Mouse (Mus musculus): Measurements from ENCODE around the gene Gm20388.
"Not testable (repeated sequence)": the region's sequence is repeated elsewhere in the genome, so short reads cannot be mapped to it uniquely, and the experiment has no call there.

Gene Gm20388

DNA sequence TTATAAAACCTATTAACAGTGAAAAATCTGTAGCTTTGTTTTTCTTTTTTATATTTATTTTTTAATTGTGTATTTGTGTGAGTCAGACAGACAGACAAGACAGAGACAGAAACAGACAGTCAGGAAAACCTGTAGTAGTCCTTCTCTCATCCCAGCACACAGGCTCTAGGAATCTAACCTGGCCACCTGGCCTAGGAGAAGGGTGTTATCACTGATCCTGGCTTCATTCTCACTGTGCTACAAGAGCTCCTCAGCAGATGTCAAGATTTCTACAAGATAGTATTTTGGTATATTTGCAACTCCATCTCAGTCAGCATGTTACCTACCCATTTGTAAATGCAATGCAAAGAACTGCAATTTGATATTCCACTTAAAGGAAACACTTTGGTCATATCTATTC is 3100.7 kb downstream of the Gm20388 start:
- no peak for DNase-seq (ENCODE audit: low spot score)

DNA sequence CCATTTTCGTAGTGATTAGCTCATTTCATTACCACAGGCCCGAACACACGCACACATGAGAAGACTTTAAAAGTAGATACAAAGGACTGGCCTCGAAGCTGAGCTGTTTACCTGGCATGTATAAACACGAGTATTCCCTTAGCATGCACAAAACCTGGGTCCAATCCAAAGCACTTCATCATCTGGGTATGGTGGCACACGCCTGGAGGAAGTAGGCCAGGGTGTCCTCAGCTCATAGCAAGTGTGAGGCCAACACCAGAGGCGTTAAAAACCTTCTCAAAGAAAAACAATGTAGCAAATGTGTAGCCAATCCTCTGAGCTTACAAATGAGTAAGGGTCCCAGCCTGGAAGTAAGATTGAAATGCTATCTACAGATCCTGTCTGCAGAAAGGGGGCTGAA is 3103.8 kb downstream of the Gm20388 start:
- no peak for DNase-seq (ENCODE audit: low spot score)

DNA sequence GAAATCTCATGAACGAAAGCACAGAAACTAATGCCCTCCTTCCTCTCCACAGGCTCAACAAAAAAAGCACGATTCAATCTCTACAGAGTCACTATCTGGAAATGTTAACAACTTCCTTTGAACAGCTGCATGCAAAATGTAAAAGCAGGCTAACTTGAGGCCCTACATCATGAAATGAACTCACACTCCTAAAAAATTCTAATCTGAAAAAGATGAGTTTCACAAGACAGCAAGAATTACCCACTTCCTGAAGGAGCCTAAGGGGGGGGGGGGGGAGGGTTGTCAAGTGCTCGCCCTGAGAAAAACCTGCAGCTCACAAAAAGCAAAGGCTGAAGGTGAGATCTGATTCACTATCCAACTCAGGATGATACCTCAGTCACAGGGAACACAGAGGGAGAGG is 3104.4 kb downstream of the Gm20388 start:
- no peak for DNase-seq (ENCODE audit: low spot score)

DNA sequence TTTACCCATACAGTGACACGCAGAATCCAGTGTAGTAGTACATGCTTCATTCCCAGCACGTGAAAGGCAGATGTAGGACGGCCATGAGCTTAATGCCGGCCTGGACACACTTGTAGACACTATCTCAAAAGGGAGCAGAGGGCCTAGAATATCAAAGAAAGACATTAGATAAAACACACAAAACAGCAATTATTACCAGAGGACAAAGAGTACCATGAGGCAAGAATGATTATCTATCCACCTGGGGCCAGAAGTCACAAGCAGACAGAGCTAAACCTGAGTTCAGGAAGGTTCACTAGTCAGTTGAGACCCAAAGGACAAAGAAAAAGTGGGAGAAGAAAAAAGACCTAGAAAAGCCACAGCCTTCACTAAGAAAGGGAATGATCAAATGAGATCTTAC is 3106.5 kb downstream of the Gm20388 start:
- DNase-seq (ENCODE audit: low spot score) = no peak

DNA sequence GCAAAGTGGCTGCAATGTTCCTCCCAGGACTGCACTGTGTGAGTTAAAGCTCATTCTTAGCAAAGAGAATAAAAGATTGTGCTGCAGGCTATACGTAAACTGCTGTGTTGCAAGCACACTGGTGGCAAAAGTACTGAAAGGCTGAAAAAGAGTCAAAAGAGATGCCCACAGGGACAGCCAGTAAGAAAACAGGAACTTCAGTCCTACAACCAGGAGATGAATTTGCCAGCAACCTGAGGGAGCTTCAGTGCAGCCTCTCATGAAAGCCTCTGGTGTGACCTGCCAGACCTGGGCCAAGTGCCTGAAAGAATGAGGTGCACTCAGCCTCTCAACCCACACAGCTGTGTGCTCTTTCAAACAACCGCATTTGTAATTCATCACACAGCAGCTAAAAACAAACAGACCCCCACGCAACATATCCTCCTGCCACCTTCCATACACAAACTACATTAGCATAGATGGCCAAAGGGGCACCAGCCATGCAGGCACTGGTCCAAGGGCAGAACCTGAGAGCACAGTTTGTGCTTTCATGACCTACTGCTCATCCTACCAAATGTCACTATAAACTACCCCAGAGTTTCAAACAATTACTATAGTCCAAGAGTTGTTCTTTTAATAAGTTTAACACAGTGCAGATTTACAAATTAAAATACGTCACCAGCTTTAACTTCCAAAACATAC is 3108.0 kb downstream of the Gm20388 start:
- no peak for DNase-seq (ENCODE audit: low spot score)

DNA sequence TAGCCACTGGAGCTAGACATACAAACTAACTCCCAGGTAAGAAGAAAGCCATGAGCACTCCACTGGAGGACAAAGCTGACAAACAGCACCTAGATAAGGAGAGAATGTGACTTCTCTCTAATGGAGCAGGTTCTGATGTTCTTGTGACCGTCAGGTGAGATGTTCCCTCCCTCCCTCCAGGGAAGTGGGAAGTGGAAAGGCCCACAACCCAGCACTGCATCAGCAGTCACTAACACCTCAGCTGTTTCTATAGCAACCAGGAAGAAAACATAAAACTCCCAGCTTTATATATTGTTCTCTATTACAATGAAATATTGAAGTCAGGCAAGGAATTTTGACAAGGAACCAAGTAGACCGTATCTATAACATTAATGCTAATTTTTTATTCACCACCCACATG is 3109.4 kb downstream of the Gm20388 start:
- DNase-seq (ENCODE audit: low spot score) = no peak

DNA sequence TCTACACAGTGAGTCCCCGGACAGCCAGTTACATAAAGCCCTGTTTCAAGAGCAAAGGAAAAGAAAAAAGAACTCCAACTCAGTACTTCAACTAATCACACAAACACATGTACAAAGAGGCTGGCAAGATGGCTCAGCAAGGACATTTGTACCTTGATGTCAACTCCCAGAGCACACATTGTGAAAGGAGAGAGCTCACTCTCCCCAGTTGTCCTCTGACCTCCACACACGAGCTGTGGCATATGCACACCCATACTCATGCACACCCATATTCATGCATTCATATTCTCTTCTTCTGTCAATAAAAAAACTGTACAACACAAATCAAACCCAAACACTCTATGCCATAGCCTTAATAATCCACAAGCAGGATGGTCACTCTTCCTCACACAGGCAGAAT is 3110.2 kb downstream of the Gm20388 start:
- DNase-seq (ENCODE audit: low spot score) = no peak

DNA sequence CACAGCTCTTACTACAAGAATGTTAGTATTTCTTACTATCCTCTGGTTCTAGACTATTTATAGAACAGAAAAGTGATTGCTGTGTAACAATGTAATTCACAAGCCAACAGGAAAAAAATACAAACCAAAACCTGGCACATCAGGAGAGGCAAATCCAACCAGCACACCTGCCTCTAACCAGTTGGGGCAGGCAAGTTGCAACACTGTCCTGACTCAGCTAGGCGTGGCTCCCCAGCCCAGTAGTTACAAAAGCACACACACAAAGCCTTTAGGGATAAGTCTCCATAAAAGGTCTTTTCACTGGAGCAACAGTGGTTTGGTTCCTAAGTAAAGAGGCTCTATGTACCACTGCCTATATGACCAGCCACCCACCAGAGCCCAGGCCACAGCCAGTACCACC is 3110.6 kb downstream of the Gm20388 start:
- DNase-seq (ENCODE audit: low spot score) = no peak

DNA sequence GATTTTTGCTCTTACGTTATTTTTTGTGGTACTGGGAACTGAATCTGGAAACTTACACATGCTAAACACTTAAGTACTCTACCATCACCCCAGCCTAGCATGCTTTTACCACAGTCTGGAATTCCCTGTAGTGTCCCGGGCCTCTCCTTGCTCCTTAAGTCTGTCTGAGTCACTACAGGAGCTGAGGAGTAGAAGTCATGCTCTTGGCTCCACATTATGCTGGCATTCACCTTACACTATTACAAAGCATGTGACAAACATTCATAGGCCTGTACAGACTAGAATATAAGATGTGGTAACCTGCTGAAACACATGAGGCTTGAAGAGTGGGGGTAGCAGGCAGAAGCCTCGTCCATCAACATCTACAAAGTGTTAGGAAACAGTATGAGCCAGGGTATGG is 3112.1 kb downstream of the Gm20388 start:
- no peak for DNase-seq (ENCODE audit: low spot score)

DNA sequence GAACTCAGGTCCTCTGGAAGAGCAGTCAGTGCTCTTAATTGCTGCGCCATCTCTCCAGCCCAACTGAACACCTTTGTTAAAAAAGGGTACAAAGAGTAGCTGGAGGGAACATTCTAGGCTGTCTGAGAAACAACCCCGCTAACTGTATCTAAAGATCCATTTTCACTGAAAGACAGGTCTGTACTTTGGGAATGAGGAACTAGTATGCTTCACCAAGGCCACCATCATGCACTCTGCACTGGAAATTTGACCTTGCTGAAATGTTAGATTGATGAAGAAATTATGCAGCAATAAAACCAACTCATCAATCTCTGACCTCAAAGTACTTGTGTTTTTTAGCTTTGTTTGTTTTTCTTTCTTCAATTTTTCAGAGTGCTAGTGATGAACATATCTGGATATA is 3113.6 kb downstream of the Gm20388 start:
- DNase-seq (ENCODE audit: low spot score) = no peak

DNA sequence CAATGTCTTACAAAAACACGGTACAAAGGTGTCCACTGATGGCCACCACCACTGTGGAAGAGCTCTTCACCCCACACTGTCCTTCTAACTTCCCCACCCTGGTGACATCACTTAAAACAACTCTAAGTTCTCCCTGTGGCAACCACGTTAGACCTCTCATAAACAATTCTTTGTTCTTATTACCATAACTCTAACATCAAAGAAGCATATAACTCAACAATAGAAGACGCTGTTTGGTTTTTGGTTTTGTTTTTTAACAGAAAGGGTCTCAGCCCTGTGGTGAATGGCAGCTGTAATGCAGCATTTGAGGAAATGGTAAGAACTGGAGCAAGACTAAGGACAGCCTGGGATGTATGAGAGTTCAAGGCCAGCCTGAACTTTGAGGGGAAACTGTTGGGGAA is 3115.3 kb downstream of the Gm20388 start:
- no peak for DNase-seq (ENCODE audit: low spot score)

DNA sequence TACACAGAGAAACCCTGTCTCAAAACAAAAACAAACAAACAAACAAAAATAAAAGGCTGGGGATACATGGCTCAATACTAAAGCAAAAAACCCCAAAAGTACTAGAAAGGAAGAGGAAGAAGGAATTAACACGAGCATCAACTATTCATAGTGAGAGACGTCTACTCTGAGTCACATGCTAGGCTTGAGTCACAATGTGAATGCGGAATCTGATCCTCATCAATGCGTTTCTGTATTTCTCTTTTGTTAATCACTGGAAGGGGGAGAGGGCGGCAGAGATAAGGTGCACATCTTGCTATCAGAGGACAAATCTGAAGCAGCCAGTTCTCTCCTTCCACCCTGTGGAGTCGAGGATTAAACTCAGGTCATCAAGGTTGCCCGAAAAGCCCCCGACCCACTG is 3117.1 kb downstream of the Gm20388 start:
- DNase-seq (ENCODE audit: low spot score) = no peak

DNA sequence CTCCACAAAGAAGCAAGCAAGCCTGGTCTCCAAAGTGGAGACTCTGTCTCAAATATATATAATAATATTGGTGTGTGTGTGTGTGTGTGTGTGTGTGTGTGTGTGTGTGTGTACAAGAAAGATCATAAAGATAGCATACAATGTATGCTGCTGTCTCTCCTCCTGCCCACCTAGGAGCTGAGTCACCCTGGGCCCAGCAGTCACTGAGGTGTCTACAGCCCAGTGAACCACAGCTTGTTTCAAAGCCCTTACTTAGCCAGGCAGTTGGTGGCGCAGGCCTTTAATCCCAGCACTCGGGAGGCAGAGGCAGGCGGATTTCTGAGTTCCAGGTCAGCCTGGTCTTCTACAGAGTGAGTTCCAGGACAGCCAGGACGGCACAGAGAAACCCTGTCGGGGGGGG is 3119.4 kb downstream of the Gm20388 start:
- DNase-seq (ENCODE audit: low spot score) = not testable (repeated sequence)

DNA sequence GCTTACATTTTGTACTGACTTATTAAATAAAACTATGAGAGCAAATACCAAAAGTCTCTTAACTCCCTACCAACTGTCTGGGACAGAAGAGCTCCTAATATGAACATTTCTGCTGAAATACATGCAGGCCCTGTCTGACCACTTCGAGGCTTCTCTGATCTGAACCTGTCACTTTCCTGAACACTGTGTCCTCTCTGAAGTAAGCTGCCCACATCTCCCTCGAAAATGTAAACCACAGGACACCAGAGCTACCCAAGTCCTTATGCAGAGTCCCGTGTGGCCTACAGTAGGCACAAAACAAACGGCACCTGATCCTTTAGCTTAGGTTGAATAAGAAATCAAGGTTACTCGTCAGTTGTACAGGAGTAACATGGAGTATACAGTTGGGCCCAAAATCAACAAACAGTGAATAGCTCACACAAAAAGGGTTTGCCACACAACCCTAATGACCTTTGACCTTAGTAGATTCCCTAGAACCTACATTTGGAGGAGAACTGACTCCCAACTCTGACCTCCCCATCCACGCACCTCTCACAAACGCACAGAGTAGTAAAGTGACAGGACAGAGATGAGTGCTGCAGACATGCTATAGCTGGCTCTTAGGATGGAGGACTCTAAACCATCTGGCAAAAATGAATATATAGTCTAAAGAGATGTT is 3120.8 kb downstream of the Gm20388 start:
- DNase-seq (ENCODE audit: low spot score) = no peak

DNA sequence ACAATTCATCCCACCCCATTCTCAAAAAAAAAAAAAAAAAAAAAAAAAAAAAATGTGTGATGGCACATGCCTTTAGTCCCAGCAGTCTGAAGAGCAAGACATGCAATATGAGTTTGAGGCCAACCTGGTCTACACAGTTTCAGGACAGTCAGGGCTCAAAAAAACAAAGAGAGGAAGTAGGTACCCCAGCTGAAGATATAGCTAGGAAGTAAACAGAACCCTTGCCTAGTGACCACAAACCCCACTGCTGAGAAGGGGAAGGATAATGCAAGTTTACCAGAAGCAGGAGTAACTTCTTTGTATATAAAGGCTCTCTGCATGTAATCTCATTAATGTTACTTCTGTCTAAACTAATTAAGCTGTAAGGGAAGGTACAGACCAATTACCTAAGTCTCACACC is 3122.1 kb downstream of the Gm20388 start:
- no peak for DNase-seq (ENCODE audit: low spot score)

DNA sequence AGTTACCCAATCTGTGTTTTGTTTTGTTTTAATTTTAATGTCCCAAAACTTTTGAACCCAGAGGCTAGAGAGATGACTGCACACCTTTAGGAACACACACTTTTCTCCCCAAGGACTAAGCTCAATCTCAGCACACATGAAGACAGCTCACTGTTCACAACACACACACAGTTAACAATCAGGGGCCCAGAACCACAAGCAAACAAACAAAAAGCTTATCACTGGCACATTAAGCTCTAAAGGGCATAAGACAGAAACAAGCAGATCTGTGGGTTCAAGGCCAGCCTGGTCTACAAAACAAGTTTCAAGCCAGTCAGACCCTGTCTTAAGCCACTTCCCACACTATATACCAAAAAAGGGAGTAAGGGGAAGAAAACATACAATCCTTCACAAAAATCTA is 3122.8 kb downstream of the Gm20388 start:
- no peak for DNase-seq (ENCODE audit: low spot score)

DNA sequence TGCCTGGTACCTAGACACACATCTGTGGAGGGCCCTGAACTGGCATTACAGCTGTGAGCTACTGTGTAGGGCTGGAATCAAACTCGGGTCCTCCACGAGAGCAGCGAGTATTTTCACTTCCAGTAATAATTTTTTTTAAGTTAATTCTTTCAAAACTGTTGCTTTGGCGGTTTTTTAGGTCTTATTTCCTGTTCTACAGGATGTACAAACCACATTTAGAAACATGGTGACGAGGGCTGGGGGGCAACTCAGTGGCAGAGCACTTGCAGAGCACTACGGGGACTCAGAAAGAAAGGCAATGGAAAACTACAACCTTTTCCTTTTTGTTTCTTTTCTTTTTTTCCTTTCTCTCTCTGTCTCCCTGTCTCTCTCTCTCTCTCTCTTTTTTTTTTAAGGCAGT is 3123.5 kb downstream of the Gm20388 start:
- no peak for DNase-seq (ENCODE audit: low spot score)

DNA sequence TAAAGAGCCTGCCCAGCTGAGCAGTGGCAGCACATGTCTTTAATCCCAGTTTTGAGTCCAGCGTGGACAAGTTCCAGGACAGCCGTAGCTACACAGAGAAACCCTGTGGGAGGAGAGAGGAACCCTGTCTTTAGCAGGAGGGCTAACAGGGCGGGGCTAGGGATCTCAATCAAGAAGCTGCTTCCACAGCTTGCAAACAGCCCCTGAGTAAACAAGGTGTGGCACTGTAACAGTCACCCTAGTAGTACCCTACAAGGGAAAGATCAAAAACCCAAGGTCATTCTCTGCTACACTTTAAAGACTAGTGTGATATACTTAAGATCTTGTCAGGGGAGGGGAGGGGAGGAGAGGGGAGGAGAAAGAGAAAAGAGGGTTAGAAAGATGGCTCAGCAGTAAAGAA is 3126.3 kb downstream of the Gm20388 start:
- no peak for DNase-seq (ENCODE audit: low spot score)

DNA sequence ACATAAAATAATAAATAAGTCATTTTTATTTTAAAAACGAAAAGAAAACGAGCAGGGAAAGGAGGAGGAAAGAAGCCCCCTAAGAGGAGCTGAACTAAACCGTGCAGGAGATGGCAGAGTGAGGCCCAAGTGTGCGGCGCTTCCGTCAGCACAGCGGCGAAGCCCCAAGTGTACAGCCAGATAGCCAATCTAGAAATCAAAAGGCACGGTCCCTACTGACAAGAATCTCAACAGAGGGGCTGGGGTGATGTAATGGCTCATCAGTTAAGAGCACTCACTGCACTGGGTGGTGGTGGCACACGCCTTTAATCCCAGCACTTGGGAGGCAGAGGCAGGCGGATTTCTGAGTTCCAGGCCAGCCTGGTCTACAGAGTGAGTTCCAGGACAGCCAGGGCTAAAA is 3126.8 kb downstream of the Gm20388 start:
- DNase-seq (ENCODE audit: low spot score) = no peak

DNA sequence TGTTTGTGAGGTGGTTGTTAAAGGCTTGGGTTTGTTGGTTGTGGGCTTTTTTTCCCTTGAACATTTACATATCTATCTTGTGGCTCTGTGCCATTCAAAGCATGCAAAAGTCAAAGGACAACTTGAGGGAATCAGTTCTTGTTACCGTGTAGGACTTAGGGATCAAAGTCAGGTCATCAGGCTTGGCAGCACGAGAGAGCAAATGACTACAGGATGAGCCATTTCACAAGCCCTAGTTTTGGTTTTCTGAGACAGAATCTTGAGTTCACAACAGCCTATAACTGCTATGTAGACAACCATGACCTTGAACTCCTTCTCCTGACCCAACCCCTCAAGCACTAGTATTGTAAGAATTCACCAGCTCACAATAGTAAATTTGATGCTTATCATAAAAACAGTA is 3127.7 kb downstream of the Gm20388 start:
- DNase-seq (ENCODE audit: low spot score) = no peak

DNA sequence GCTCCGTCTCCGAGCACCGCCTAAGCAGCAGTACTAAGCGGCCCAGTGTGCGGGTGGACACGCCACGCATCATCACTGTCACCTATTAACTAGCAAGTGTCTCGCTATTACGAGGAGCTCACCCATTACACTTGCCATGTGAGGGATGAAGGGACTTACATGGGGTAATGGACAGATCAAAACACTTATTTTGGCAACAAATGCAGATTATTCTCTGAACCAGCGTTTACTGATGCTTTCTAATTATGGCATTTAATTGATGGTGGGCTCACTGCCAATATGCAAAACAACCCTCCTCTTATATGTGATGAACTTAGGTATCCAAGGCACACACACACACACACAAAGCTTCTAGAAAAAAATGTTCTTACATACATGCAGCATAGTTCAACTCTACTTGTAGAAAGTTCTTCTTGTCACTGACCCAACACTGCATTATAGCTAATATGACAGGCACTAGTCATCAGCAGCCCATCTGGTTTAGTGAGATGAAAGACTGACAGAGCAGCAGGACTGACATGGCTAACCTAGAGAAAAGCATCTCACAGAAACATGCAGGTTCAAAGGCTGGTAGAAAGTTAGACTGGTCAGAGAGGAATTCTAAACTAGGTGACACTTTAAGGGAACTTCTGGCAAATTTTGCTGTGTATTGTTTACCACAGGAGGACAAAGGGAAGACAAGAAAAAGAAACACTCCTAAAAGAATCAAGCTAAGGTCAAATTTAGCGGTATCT is 3128.9 kb downstream of the Gm20388 start:
- no peak for DNase-seq (ENCODE audit: low spot score)

DNA sequence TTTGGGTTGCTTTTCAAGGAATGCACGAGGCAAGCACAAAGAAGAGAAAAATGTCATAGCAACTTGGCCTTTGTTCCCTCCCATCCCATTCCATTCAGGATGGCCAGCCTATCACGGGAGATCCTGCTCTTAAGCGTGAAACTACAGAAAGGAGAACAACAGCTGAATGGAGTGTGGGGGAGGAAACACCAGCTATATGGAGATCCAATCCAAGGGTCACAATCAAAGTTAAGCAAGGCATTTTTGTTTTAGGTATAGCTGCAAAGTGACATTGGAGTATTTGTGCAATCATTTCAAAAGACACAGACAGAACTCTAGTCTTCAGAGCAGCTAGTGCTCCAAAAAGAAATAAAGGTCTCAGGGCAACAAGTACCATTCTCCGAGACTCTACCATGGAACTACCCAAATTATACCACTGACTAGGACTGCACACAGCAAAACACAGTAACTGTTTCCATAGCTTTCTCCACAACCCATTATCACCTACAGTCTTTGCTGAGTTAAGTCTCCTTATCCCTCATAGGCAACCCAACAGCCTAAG is 3129.5 kb downstream of the Gm20388 start:
- DNase-seq (ENCODE audit: low spot score) = peak; percentile 74
